Mouse (Mus musculus): Measurements from ENCODE around the gene Gys1.

GRCm38 (mm10) chr7:45409497-45410163 is 25.0 kb upstream of the Gys1 start:
- TF ChIP-seq CTCF (IDR thresholded peaks at IDR 0.05; ENCODE audit: extremely low read depth, insufficient read depth, insufficient read length, insufficient replicate concordance) (no peak), POLR2A (IDR thresholded peaks at IDR 0.05; ENCODE audit: low read depth, low read length) (no peak)
